Mouse (Mus musculus): Measurements from ENCODE around the gene Zfp106. TPM values are rescaled to one million over a fixed set of nuclear protein-coding genes. Genes with fewer than 3 reads are reported as not detected.
"Not testable (repeated sequence)": the region's sequence is repeated elsewhere in the genome, so short reads cannot be mapped to it uniquely, and the experiment has no call there.

Gene Zfp106
- polyA plus RNA-seq, 1 experiment from 2014 or later: 30.8 TPM

DNA sequence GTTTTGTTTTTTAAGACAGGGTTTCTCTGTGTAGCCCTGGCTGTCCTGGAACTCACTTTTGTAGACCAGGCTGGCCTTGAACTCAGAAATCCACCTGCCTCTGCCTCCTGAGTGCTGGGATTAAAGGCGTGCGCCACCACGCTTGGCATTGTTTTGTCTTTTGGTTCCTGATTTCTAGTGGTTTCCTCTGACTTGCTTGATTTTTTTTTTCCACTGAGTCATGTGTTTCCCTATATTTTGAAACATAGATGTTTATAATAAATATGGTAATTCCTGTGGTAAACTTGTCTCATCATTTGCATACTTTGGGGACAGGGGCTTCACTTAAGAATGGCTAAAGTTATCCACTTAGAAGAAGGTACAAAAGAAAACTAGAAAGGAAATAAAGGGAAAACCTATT, 8.5 kb upstream of the Zfp106 start:
- peaks cover 14% of the 10 kb centered on the region for H3K4me1 ChIP-seq
- not testable (repeated sequence) for H3K27ac ChIP-seq (replicated peaks); H3K4me3 ChIP-seq (replicated peaks); H3K27me3 ChIP-seq (replicated peaks); H3K4me2 ChIP-seq; H3K9ac ChIP-seq (replicated peaks); H3K36me3 ChIP-seq; H3K9me3 ChIP-seq (replicated peaks); ATAC-seq (ENCODE audit: low FRiP score)
- WGBS: 98% methylated on average over 3 of the region's 3 CpGs

DNA sequence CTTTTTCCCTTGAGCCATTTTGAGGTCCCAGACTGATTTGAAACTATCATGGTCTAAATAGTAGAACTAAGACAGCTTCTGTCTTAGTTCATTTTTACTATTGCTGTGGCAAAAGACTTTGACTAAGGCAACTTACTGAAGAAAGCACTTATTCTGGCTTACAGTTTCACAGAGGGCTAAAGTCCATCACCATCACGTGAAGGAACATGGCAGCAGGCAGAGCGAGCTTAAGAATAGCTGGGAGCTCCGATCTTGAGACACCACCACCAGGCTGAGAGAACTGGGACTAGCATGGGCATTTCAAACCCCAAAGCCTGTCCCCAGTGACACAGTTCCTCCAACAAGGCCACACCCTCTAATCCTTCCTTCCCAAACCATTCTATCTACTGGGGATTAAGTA, 7.4 kb upstream of the Zfp106 start:
- ATAC-seq (ENCODE audit: low FRiP score): no peak
- 92% methylated on average over 3 of the region's 3 CpGs for WGBS
- H3K4me2 ChIP-seq: no peak overlapping the region

DNA sequence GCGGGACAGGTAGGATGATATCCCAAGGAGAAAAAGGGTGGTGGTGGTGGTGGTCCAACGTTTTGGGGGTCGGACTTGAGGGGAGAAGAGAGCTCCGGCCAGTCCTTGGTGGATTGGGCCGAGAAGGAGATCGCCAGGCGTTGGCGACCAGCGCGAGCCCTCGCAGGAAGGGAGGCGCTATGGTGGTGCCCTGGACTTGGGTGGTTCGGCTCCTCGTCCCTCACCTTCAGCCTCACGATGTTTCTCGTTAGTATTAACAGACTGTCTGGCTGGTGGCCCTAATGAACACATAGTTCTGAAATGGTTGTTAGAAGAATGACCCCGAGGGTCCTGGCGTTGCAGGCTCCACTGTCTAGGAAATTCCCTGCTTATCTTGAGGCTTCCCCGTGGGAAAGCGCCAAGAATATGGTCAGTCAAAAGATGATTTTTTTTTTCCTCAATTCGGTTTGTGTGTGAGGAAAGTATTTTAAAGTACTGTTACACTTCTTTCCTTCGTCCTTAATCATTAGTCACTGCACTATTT, 4.2 kb upstream of the Zfp106 start:
- H3K4me3 ChIP-seq (replicated peaks): peak overlapping the region; percentile 59
- peak overlapping the region; percentile 72 for H3K27ac ChIP-seq (replicated peaks)
- under 1% methylated on average over 22 of the region's 22 CpGs for WGBS
- H3K27me3 ChIP-seq (replicated peaks): no peaks in the 10 kb centered on the region
- H3K4me2 ChIP-seq: peak overlapping the region; percentile 67
- peaks cover 22% of the 10 kb centered on the region for H3K4me1 ChIP-seq
- H3K9ac ChIP-seq (replicated peaks): peak overlapping the region; percentile 63
- H3K9me3 ChIP-seq (replicated peaks): no peaks in the 10 kb centered on the region
- peaks cover 7% of the 10 kb centered on the region; the same call in 1 of the 2 replicates for H3K36me3 ChIP-seq
- ATAC-seq (ENCODE audit: low FRiP score): peak; percentile 63

More for the DNA sequence above, 7.4 kb upstream of the Zfp106 start:
- H3K4me3 ChIP-seq (replicated peaks): no peak overlapping the region
- no peaks in the 10 kb centered on the region for H3K9me3 ChIP-seq (replicated peaks)
- H3K4me1 ChIP-seq: peaks cover 19% of the 10 kb centered on the region
- H3K27ac ChIP-seq (replicated peaks): no peak overlapping the region
- no peaks in the 10 kb centered on the region for H3K27me3 ChIP-seq (replicated peaks)
- H3K9ac ChIP-seq (replicated peaks): no peak overlapping the region
- H3K36me3 ChIP-seq: peaks cover 7% of the 10 kb centered on the region; the same call in 1 of the 2 replicates

DNA sequence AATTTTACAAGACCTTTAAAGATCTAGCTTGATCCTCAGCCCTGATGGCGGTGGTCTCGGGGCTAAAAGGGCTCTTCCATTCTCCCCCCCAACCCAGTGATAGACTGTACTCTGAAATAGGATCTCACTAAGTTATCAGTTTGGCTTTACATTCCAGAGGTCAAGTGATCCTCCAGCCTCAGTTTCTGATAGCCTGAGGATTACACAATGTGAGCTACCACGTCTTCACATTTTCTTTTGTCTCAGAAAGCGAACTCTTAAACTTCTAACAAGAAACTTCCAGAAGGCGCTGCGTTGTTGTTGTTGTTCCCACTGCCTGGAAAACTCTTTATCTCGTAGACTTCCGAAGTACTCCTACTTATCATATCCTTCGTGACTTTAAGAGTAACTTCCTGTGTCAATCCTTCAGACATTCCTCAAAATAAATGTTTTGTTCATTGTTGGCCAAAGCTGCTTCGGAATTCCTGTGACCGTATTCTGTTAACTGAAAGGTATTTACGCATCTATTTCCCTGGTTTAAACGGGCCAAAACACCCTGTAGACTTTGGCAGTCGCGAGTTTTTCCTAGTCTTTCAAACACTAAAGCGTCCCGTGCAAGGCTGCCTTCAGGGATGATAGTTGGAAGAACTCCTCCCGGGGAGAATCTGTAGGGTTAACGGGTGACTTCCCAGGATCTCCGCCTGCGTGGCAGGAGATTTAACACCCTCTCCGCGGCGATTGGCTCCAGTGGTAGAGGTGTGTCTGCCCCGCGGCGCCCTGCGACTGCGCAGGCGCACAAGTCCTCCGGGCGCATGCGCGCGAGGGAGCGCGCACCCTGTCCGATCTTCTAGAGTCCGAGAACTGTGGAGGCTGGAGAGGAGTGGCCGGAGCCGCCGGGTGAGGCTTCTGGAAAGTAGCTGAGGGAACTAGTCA, 3.5 kb upstream of the Zfp106 start, which contains the start of gene Snap23:
Gene Snap23 (plus strand): TSS at position 786 of the 912 bp plus-strand sequence.
- ATAC-seq (ENCODE audit: low FRiP score): peak; percentile 90
- Histone ChIP-seq H3K36me3 (peaks cover 7% of the 10 kb centered on the region; the same call in 1 of the 2 replicates), H3K9me3 (replicated peaks) (no peaks in the 10 kb centered on the region), H3K27ac (replicated peaks) (peak within 1 kb of the TSS; percentile 76), H3K27me3 (replicated peaks) (no peaks in the 10 kb centered on the region), H3K4me1 (peaks cover 29% of the 10 kb centered on the region), H3K9ac (replicated peaks) (peak within 1 kb of the TSS; percentile 63), H3K4me3 (replicated peaks) (peak within 1 kb of the TSS; percentile 59), H3K4me2 (peak within 1 kb of the TSS; percentile 67)
- 2% methylated on average over 42 of the region's 42 CpGs for WGBS

DNA sequence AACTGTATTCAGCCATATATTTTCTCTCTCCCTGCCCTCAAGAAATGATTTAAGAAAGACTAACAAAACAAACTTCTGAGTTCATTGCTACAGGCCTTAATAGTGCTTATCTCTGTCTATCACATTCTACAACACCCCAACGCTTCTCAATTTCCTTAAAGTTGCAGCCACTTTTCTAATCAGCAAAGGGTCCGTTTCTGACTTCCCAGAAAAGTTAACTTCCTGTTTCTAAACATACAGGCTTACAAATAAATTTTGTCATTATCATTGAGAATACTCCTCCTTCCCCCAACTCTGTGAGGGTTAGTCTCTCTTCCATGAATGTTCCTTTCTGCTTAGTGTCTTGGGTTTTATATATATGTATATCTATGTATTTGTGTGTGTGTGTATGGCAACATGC, 1.7 kb upstream of the Zfp106 start:
- no peak overlapping the region for H3K4me2 ChIP-seq
- H3K27ac ChIP-seq (replicated peaks): no peak overlapping the region
- H3K27me3 ChIP-seq (replicated peaks): no peaks in the 10 kb centered on the region
- H3K36me3 ChIP-seq: no peaks in the 10 kb centered on the region
- H3K9me3 ChIP-seq (replicated peaks): no peaks in the 10 kb centered on the region
- no peak overlapping the region for H3K9ac ChIP-seq (replicated peaks)
- ATAC-seq (ENCODE audit: low FRiP score): no peak
- H3K4me1 ChIP-seq: peaks cover 35% of the 10 kb centered on the region
- no peak overlapping the region for H3K4me3 ChIP-seq (replicated peaks)
- WGBS: 94% methylated on average over 2 of the region's 2 CpGs

DNA sequence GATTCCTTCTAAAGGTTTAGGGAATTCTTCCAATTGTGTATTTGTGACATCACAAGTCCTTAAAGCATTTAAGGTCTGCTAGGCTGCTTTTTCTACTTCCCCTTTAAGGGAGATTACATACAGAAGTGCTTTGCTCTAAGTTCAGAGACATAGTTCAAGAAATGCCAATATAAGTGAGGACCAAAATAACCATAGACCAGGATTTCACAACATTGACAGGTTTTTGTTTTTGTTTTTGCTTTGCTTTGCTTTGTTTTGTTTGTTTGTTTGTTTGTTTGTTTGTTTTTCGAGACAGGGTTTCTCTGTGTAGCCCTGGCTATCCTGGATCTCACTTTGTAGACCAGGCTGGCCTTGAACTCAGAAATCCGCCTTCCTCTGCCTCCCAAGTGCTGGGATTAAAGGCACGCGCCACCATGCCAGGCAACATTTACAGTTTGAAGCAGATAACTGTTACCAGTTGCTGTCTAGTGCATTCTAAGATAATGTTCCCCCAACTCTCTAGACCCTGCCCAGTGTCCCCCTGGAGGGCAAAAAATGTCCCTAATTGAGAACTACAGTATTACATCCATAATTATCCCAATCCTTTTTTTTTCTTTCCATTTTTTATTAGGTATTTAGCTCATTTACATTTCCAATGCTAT, 1.0 kb upstream of the Zfp106 start:
- not testable (repeated sequence) for H3K4me2 ChIP-seq; H3K27me3 ChIP-seq (replicated peaks); H3K9ac ChIP-seq (replicated peaks); H3K9me3 ChIP-seq (replicated peaks); ATAC-seq (ENCODE audit: low FRiP score); H3K27ac ChIP-seq (replicated peaks); H3K4me3 ChIP-seq (replicated peaks); H3K36me3 ChIP-seq
- 96% methylated on average over 4 of the region's 4 CpGs for WGBS
- peaks cover 35% of the 10 kb centered on the region for H3K4me1 ChIP-seq

DNA sequence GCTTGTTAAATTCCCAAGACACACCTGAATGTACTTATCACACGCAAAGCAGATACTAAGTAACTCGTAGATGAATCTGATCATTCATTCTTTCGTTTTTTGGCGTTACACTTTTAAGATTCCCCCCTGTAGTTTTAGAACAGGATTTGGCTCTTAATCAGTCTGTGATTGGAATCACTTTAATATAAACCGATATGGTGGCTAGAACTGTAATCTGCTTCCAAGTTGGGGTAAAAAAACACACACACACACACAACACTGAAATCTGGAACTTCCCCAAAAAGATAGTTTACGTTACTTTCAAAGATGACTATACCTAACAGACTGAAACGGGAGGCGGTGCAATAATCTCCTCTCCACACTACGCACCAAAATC, 796 bp downstream of the Zfp106 start:
- Histone ChIP-seq H3K36me3 (no peaks in the 10 kb centered on the region), H3K4me3 (replicated peaks) (peak overlapping the region; percentile 62), H3K9ac (replicated peaks) (peak overlapping the region; percentile 81), H3K4me1 (peaks cover 21% of the 10 kb centered on the region), H3K4me2 (peak overlapping the region; percentile 70), H3K27me3 (replicated peaks) (no peaks in the 10 kb centered on the region), H3K9me3 (replicated peaks) (no peaks in the 10 kb centered on the region), H3K27ac (replicated peaks) (no peak overlapping the region)
- WGBS: 26% methylated on average over 9 of the region's 9 CpGs
- ATAC-seq (ENCODE audit: low FRiP score): no peak

DNA sequence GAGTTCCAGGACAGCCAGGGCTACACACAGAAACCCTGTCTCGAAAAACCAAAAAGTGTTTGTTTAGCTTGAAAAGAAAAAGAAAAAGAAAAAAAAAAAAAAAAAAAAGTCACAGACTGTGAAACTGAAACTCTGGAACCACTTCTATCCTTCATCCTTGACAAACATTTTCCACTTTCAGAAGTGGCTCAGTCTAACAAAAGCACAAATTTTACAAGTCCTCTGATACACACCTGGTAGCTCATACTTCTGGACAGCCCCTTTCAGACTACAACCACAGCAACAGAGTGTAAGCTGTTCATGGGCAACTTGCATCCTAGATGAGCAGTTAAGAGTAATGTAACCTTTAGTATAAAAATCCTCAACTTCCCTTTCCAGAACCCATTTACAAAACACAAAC, 2.1 kb downstream of the Zfp106 start:
- WGBS: 88% methylated on average over 1 of the region's 1 CpGs
- Histone ChIP-seq H3K4me3 (replicated peaks) (no peak overlapping the region), H3K4me1 (peaks cover 16% of the 10 kb centered on the region), H3K4me2 (no peak overlapping the region), H3K9ac (replicated peaks) (no peak overlapping the region), H3K27me3 (replicated peaks) (no peaks in the 10 kb centered on the region), H3K27ac (replicated peaks) (no peak overlapping the region), H3K36me3 (no peaks in the 10 kb centered on the region), H3K9me3 (replicated peaks) (no peaks in the 10 kb centered on the region)
- ATAC-seq (ENCODE audit: low FRiP score): no peak

DNA sequence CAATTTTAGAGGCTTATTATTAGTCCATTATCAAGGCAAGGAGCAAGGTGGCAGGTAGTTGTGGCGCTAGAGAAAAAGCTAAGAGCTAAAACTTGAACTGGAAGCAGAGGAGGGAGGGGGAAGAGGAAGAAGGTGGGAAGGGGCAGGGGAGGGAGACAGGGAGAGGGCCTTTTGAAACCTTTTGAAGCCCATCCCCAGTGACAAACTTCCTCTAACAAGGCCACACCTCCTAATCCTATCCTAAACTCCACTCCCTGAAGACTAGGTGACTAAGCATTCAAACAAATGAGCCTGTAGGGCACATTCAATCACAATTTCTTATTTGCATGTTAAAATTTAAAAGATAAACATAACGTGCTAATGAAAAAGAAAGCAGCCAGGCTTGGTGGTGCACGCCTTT, 4.8 kb downstream of the Zfp106 start:
- no peak overlapping the region for H3K4me2 ChIP-seq
- peaks cover 16% of the 10 kb centered on the region for H3K4me1 ChIP-seq
- no peak for ATAC-seq (ENCODE audit: low FRiP score)
- no peaks in the 10 kb centered on the region for H3K9me3 ChIP-seq (replicated peaks)
- peaks cover 7% of the 10 kb centered on the region; the same call in 1 of the 2 replicates for H3K36me3 ChIP-seq
- H3K27ac ChIP-seq (replicated peaks): no peak overlapping the region
- no peak overlapping the region for H3K9ac ChIP-seq (replicated peaks)
- H3K27me3 ChIP-seq (replicated peaks): no peaks in the 10 kb centered on the region
- 84% methylated on average over 3 of the region's 3 CpGs for WGBS
- no peak overlapping the region for H3K4me3 ChIP-seq (replicated peaks)

DNA sequence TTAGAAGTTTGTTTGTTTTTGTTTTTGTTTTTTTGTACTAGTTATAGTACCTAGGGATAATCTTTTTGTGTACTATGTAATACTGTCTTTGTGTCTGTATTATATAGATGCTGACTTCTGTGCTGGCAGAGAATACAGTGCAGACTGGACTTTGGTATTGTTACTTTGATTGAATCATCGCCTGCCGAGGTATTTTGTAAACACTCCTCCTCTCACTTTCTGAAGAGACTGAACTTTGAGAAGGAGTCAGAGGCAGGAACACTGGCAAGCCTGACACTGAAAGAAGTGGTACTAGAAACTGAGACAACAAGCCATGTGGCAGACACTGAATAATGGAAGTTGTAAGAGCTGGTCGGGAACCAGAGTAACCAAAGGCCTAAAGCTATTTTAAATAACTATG, 6.8 kb downstream of the Zfp106 start:
- no peak overlapping the region for H3K4me3 ChIP-seq (replicated peaks)
- 74% methylated on average over 3 of the region's 3 CpGs for WGBS

DNA sequence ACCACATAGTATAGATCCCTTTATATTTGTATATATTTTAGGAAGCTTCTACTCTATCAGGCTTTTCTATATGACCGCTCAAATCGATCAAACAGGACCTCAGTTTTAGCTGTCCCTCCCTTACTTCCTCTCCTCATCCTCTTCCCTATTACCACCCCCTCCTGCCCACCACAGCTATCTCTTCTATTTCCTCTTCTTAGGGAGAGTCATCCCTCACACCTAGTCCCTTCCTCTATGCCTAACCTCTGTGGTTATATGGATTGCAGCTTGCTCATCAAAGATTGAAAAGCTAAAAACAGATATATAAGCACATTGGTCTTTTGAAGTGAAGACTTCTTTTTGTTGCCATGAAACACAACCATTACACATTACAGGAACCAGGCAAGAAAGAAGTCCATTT, 18.9 kb downstream of the Zfp106 start:
- no peaks in the 10 kb centered on the region for H3K27me3 ChIP-seq (replicated peaks)
- H3K27ac ChIP-seq (replicated peaks): no peak overlapping the region
- H3K4me2 ChIP-seq: no peak overlapping the region
- no peak overlapping the region for H3K9ac ChIP-seq (replicated peaks)
- peaks cover 6% of the 10 kb centered on the region; the same call in 1 of the 2 replicates for H3K4me1 ChIP-seq
- no peak for ATAC-seq (ENCODE audit: low FRiP score)
- no peaks in the 10 kb centered on the region for H3K9me3 ChIP-seq (replicated peaks)
- H3K4me3 ChIP-seq (replicated peaks): no peak overlapping the region
- peaks cover 29% of the 10 kb centered on the region for H3K36me3 ChIP-seq
- 100% methylated on average over 2 of the region's 2 CpGs for WGBS

More for the DNA sequence above, 6.8 kb downstream of the Zfp106 start:
- no peak overlapping the region for H3K9ac ChIP-seq (replicated peaks)
- no peak overlapping the region for H3K27ac ChIP-seq (replicated peaks)
- peaks cover 3% of the 10 kb centered on the region; the same call in 1 of the 2 replicates for H3K4me1 ChIP-seq
- no peaks in the 10 kb centered on the region for H3K27me3 ChIP-seq (replicated peaks)
- peaks cover 21% of the 10 kb centered on the region for H3K36me3 ChIP-seq
- H3K4me2 ChIP-seq: no peak overlapping the region
- no peak for ATAC-seq (ENCODE audit: low FRiP score)
- H3K9me3 ChIP-seq (replicated peaks): no peaks in the 10 kb centered on the region
